Mouse (Mus musculus) thymus, adult 2 months (tissue): ENCODE measurements around the gene Map3k10. TPM values are rescaled to one million over a fixed set of nuclear protein-coding genes. Genes with fewer than 3 reads are reported as not detected.
"Not testable (repeated sequence)": the region's sequence is repeated elsewhere in the genome, so short reads cannot be mapped to it uniquely, and the experiment has no call there.

Source experiments
- DNase-seq: peaks from one replicate; pipeline ENCODE4 v3.0.0; 2021
- H3K27ac ChIP-seq: fragments of 200-500 bp; 2 replicates; pipeline ENCODE4 v1.5.1; 2012; ENCODE audit warnings: low read length, control low read depth; ENCODE audit not compliant: control insufficient read depth, insufficient read depth
- H3K27me3 ChIP-seq: fragments of 200-500 bp; 2 replicates; pipeline ENCODE4 v1.6.1; 2012; ENCODE audit warnings: mild to moderate bottlenecking, low read length, moderate library complexity, mixed read lengths; ENCODE audit not compliant: control insufficient read depth, insufficient read depth
- H3K36me3 ChIP-seq: fragments of 200-500 bp; 2 replicates; pipeline ENCODE4 v1.6.1; 2012; ENCODE audit warnings: mild to moderate bottlenecking, low read length, moderate library complexity; ENCODE audit not compliant: control insufficient read depth, insufficient read depth
- H3K4me1 ChIP-seq: fragments of 200-500 bp; replicated peaks from 2 replicates; pipeline ENCODE4 v1.6.1; 2012; ENCODE audit warnings: low read length; ENCODE audit not compliant: control insufficient read depth, insufficient read depth
- H3K4me3 ChIP-seq: fragments of 200-500 bp; 2 replicates; pipeline ENCODE4 v1.5.1; 2012; ENCODE audit warnings: mild to moderate bottlenecking, low read length, control low read depth, moderate library complexity; ENCODE audit not compliant: control insufficient read depth, insufficient read depth
- CTCF ChIP-seq: fragments of 200-500 bp; IDR thresholded peaks from 2 replicates; pipeline ENCODE4 v1.5.1; 2012; ENCODE audit warnings: mild to moderate bottlenecking, control low read depth, low read length, moderate library complexity, borderline replicate concordance; ENCODE audit not compliant: control insufficient read depth, poor library complexity, insufficient read depth; ENCODE audit errors: extremely low read depth
- POLR2A ChIP-seq: fragments of 200-500 bp; IDR thresholded peaks from 2 replicates; pipeline ENCODE4 v1.6.1; 2012; ENCODE audit warnings: mild to moderate bottlenecking, low read length, control low read depth, moderate library complexity; ENCODE audit not compliant: control insufficient read depth, poor library complexity, insufficient read depth; ENCODE audit errors: extremely low read depth
- WGBS: fragments of 180-500 bp; shearing (Covaris S2); methylation state at CpG from one replicate; pipeline ENCODE4 v1.1.7; 2018; 5-methylcytosine and 5-hydroxymethylcytosine counted together
- polyA plus RNA-seq: library from polyadenylated mRNA; depleted of rRNA; stranded (reverse); fragments of >200 nt; gene quantifications from 2 replicates; pipeline ENCODE4 v1.2.3, GENCODE M21; 2012

Gene Map3k10
- polyA plus RNA-seq, 1 experiment: 24.7 TPM

GRCm38 (mm10) chr7:27649723-27650122 lies 24.7 kb downstream of the Map3k10 start:
- WGBS: 94% methylated on average over 11 of the region's 11 CpGs
- Histone ChIP-seq H3K4me1 (no peaks in the 10 kb centered on the region), H3K4me3 (no peak overlapping the region), H3K27ac (no peak overlapping the region), H3K27me3 (peaks cover 5% of the 10 kb centered on the region; the same call in 1 of the 2 replicates), H3K36me3 (no peaks in the 10 kb centered on the region)
- TF ChIP-seq CTCF: no peak
- TF ChIP-seq POLR2A: no peak
- DNase-seq: no peak

GRCm38 (mm10) chr7:27647281-27648002 lies 27.0 kb downstream of the Map3k10 start:
- Histone ChIP-seq H3K36me3 (no peaks in the 10 kb centered on the region), H3K4me3 (no peak overlapping the region), H3K27ac (no peak overlapping the region), H3K4me1 (no peaks in the 10 kb centered on the region), H3K27me3 (no peaks in the 10 kb centered on the region)
- TF ChIP-seq CTCF (no peak), POLR2A (no peak)
- no peak for DNase-seq
- WGBS: 92% methylated on average over 6 of the region's 6 CpGs

GRCm38 (mm10) chr7:27646516-27646915 lies 27.9 kb downstream of the Map3k10 start:
- 90% methylated on average over 7 of the region's 7 CpGs for WGBS
- Histone ChIP-seq H3K4me1 (no peaks in the 10 kb centered on the region), H3K27me3 (no peaks in the 10 kb centered on the region), H3K4me3 (no peak overlapping the region), H3K27ac (no peak overlapping the region), H3K36me3 (no peaks in the 10 kb centered on the region)
- DNase-seq: no peak
- TF ChIP-seq CTCF (no peak), POLR2A (no peak)

- 19% methylated on average over 1 of the region's 1 CpGs for WGBS
- no peaks in the 10 kb centered on the region for H3K36me3 ChIP-seq
- H3K4me3 ChIP-seq: no peak overlapping the region
- H3K27ac ChIP-seq: no peak overlapping the region
- H3K27me3 ChIP-seq: no peaks in the 10 kb centered on the region
- H3K4me1 ChIP-seq: no peaks in the 10 kb centered on the region
- TF ChIP-seq POLR2A: no peak
- TF ChIP-seq CTCF: no peak
- no peak for DNase-seq
Observed at GRCm38 (mm10) chr7:27644471-27644870, 29.9 kb downstream of the Map3k10 start.

- peaks cover 44% of the 10 kb centered on the region for H3K36me3 ChIP-seq
- WGBS: 94% methylated on average over 2 of the region's 2 CpGs
- not testable (repeated sequence) for H3K4me1 ChIP-seq, H3K27me3 ChIP-seq, H3K4me3 ChIP-seq, DNase-seq, H3K27ac ChIP-seq
Observed at GRCm38 (mm10) chr7:27635094-27635493, 39.3 kb downstream of the Map3k10 start.

GRCm38 (mm10) chr7:27634691-27635090 lies 39.7 kb downstream of the Map3k10 start:
- H3K4me1 ChIP-seq: no peaks in the 10 kb centered on the region
- no peak for TF ChIP-seq POLR2A
- H3K36me3 ChIP-seq: peaks cover 48% of the 10 kb centered on the region
- no peak overlapping the region for H3K27ac ChIP-seq
- no peak overlapping the region for H3K4me3 ChIP-seq
- no peak for DNase-seq
- no peaks in the 10 kb centered on the region for H3K27me3 ChIP-seq
- 97% methylated on average over 6 of the region's 6 CpGs for WGBS

GRCm38 (mm10) chr7:27633166-27633565 lies 41.2 kb downstream of the Map3k10 start:
- no peak for DNase-seq
- Histone ChIP-seq H3K4me1 (no peaks in the 10 kb centered on the region), H3K4me3 (no peak overlapping the region), H3K27ac (no peak overlapping the region), H3K27me3 (no peaks in the 10 kb centered on the region), H3K36me3 (peaks cover 61% of the 10 kb centered on the region)
- WGBS: 98% methylated on average over 6 of the region's 6 CpGs
- TF ChIP-seq CTCF (no peak), POLR2A (no peak)
